Mouse (Mus musculus): ENCODE measurements around the gene C1qa.

- TF ChIP-seq CTCF (IDR thresholded peaks at IDR 0.05; ENCODE audit: control insufficient read depth, insufficient read depth, insufficient read length) = no peak
- no peak for TF ChIP-seq MYOG (IDR thresholded peaks at IDR 0.05; ENCODE audit: control insufficient read depth, extremely low read depth, insufficient read length)
- no peak for TF ChIP-seq MYOD1 (IDR thresholded peaks at IDR 0.05; ENCODE audit: control insufficient read depth, insufficient read length, low read depth)
- no peak for TF ChIP-seq CEBPB (IDR thresholded peaks at IDR 0.05; ENCODE audit: low read depth)
- TF ChIP-seq USF1 (IDR thresholded peaks at IDR 0.05; ENCODE audit: low read depth) = no peak
- TF ChIP-seq MAX (IDR thresholded peaks at IDR 0.05) = no peak
- TF ChIP-seq FOSL1 (IDR thresholded peaks at IDR 0.05; ENCODE audit: insufficient read depth, low read length, poor library complexity, severe bottlenecking) = no peak
Measured at GRCm38 (mm10) chr4:136863517-136863916, 35.1 kb downstream of the C1qa start.

Data from C2C12 (cell line).